Mouse (Mus musculus) lung, postnatal 0 days (tissue): ENCODE measurements around the gene Tchhl1.

Experiments
- CTCF ChIP-seq: IDR thresholded peaks from 2 replicates; pipeline ENCODE4 v1.5.1; 2016; ENCODE audit warnings: antibody characterized with exemption, mild to moderate bottlenecking
- EP300 ChIP-seq: IDR thresholded peaks from 2 replicates; pipeline ENCODE4 v1.6.1; 2016; ENCODE audit warnings: antibody characterized with exemption, mild to moderate bottlenecking, control low read depth

DNA sequence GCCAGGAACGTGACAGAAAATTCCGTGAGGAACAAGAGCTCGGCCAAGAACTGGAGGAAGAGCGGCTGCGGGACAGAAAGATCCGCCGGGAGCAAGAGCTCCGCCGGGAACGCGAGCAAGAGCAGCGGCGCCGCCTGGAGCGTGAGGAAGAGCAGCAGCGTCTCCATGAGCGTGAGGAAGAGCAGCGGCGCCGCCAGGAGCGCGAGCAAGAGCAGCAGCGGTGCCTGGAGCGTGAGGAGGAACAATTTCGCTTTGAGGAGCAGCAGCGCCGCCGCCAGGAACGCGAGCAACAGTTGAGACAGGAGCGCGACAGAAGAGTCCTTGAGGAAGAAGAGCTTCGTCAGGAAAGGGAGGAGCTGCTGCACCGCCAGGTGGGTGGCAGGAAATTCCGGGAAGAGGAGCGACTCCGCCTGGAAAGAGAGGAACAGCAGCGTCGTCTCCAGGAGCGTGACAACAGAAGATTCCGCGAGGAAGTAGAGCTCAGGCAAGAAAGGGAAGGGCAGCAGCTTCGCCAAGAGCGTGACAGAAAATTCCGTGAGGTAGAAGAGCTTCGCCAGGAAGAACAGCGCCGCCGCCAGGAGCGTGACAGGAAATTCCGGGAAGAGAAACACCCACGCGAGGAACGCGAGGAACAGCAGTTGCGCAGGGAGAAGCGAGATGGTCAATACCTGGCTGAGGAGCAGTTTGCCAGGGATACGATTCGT lies 21.3 kb upstream of the Tchhl1 start:
- TF ChIP-seq EP300 (no peak), CTCF (peak; percentile 49)
